Mouse (Mus musculus) CD4-positive helper T cell, adult 2 months (primary cell): ENCODE results near the gene Dlg2.

ENCODE experiments used
- DNase-seq: peaks from one replicate; pipeline ENCODE4 v3.0.0-alpha.2; 2012; ENCODE audit warnings: low read depth, missing footprints, low spot score

Gene Dlg2

GRCm38 (mm10) chr7:91570969-91571368 is 1094.5 kb downstream of the Dlg2 start:
- DNase-seq = no peak

- DNase-seq = no peak
These were observed 1096.2 kb downstream of the Dlg2 start for GRCm38 (mm10) chr7:91572666-91573065.

- no peak for DNase-seq
These were observed 1096.8 kb downstream of the Dlg2 start for GRCm38 (mm10) chr7:91573321-91573720.

- no peak for DNase-seq
These were observed 1099.7 kb downstream of the Dlg2 start for GRCm38 (mm10) chr7:91576216-91576615.

- DNase-seq = no peak
These were observed 1105.7 kb downstream of the Dlg2 start for GRCm38 (mm10) chr7:91582203-91582602.

- DNase-seq = no peak
These were observed 1107.1 kb downstream of the Dlg2 start for GRCm38 (mm10) chr7:91583566-91583965.

GRCm38 (mm10) chr7:91591261-91592170 is 1115.0 kb downstream of the Dlg2 start:
- no peak for DNase-seq

GRCm38 (mm10) chr7:91598549-91598948 is 1122.1 kb downstream of the Dlg2 start:
- DNase-seq = no peak

- DNase-seq = no peak
These were observed 1124.8 kb downstream of the Dlg2 start for GRCm38 (mm10) chr7:91601307-91601706.

GRCm38 (mm10) chr7:91603561-91603960 is 1127.1 kb downstream of the Dlg2 start:
- DNase-seq = no peak

- no peak for DNase-seq
These were observed 1176.6 kb downstream of the Dlg2 start for GRCm38 (mm10) chr7:91653033-91653432.

- DNase-seq = no peak
These were observed 1183.0 kb downstream of the Dlg2 start for GRCm38 (mm10) chr7:91659498-91659897.

- DNase-seq = no peak
These were observed 1196.0 kb downstream of the Dlg2 start for GRCm38 (mm10) chr7:91672236-91673017.

- no peak for DNase-seq
These were observed 1197.9 kb downstream of the Dlg2 start for GRCm38 (mm10) chr7:91674401-91674800.

- no peak for DNase-seq
These were observed 1201.5 kb downstream of the Dlg2 start for GRCm38 (mm10) chr7:91677934-91678333.

- DNase-seq = no peak
These were observed 1211.5 kb downstream of the Dlg2 start for GRCm38 (mm10) chr7:91687930-91688329.

GRCm38 (mm10) chr7:91689829-91690228 is 1213.4 kb downstream of the Dlg2 start:
- no peak for DNase-seq

- DNase-seq = no peak
These were observed 1233.4 kb downstream of the Dlg2 start for GRCm38 (mm10) chr7:91709853-91710252.

GRCm38 (mm10) chr7:91711184-91711583 is 1234.7 kb downstream of the Dlg2 start:
- no peak for DNase-seq

GRCm38 (mm10) chr7:91715776-91716175 is 1239.3 kb downstream of the Dlg2 start:
- no peak for DNase-seq

GRCm38 (mm10) chr7:91716696-91717095 is 1240.2 kb downstream of the Dlg2 start:
- no peak for DNase-seq

- DNase-seq = no peak
These were observed 1243.8 kb downstream of the Dlg2 start for GRCm38 (mm10) chr7:91720318-91720717.

- DNase-seq = no peak
These were observed 1247.9 kb downstream of the Dlg2 start for GRCm38 (mm10) chr7:91724397-91724796.
